ENCODE assay signal across 27 mouse cellular contexts in genomic region chr12:71563219-71563618, GRCm38 (mm10).
DNase-seq lines count a peak whose midpoint lies in the region; ATAC-seq and TF ChIP-seq lines count a peak whose summit lies in the region.
"Had no signal": no experiment of that assay in that cellular context is flagged by ENCODE, and none has a peak within 500 bp of the region (broad histone marks: within the 10 kb centered on the region; RNA-seq: fewer than 3 reads in every experiment).

No protein-coding gene starts in this region.

- H3K79me2 ChIP-seq in CH12.LX (replicated peaks; ENCODE audit: control insufficient read depth, extremely low read depth, insufficient read depth, poor library complexity, severe bottlenecking) = no peaks in the 10 kb centered on the region

- H3K36me3 ChIP-seq in hindbrain, embryonic 10.5 days = no peaks in the 10 kb centered on the region
- H3K36me3 ChIP-seq in hindbrain, embryonic 16.5 days (ENCODE audit: control insufficient read depth, insufficient read depth, low read length) = no peaks in the 10 kb centered on the region
- H3K36me3 ChIP-seq in liver, embryonic 11.5 days (ENCODE audit: control insufficient read depth, insufficient read depth, low read length) = no peaks in the 10 kb centered on the region
- H3K36me3 ChIP-seq in liver, embryonic 12.5 days = no peaks in the 10 kb centered on the region
- H3K36me3 ChIP-seq in CH12.LX (replicated peaks in 1 of 2; ENCODE audit: control insufficient read depth in 1 of 2, insufficient read depth in 1 of 2, low read length in 1 of 2) = no peaks in the 10 kb centered on the region
- H3K36me3 ChIP-seq: embryonic facial prominence, embryonic 13.5 days; G1E; heart, embryonic 15.5 days; limb, embryonic 15.5 days; liver, embryonic 15.5 days; lung, embryonic 15.5 days had no signal

- ATAC-seq in hindbrain, embryonic 16.5 days = no peak
- no peak for ATAC-seq in liver, embryonic 11.5 days (replicated peaks; ENCODE audit: low FRiP score)
- no peak for ATAC-seq in liver, embryonic 12.5 days
- peak; percentile 69 for ATAC-seq in Patski
- ATAC-seq: forebrain, embryonic 14.5 days; intestine, postnatal 0 days; midbrain, embryonic 16.5 days had no signal

- peak in 1 of 2 experiments; percentile 8; a peak in 1 of 4 replicates for TF ChIP-seq CTCF in CH12.LX (conservative IDR thresholded peaks at IDR 0.05 in 1 of 2, IDR thresholded peaks at IDR 0.05 in 1 of 2; ENCODE audit: low read depth in 2 of 2, low read length in 2 of 2)
- no peak for TF ChIP-seq CTCF in Patski (IDR thresholded peaks at IDR 0.05)

- 87% methylated on average over 4 of the region's 4 CpGs for WGBS in hindbrain, embryonic 10.5 days
- 96% methylated on average over 4 of the region's 4 CpGs for WGBS in hindbrain, embryonic 16.5 days
- WGBS in liver, embryonic 11.5 days = 91% methylated on average over 4 of the region's 4 CpGs
- 66% methylated on average over 4 of the region's 4 CpGs for WGBS in liver, embryonic 12.5 days (ENCODE audit: insufficient replicate concordance)

- dilution Hi-C loops in CH12.LX (cut with MboI; ENCODE audit: extremely low pct_ligation_motif_present, extremely low pct_unique_long_range_greater_than_20kb, low sequenced_read_pairs) = no loop called here

- H3K4me2 ChIP-seq in hindbrain, embryonic 16.5 days (ENCODE audit: low read length) = no peak overlapping the region
- H3K4me2 ChIP-seq in liver, embryonic 11.5 days = no peak overlapping the region
- no peak overlapping the region for H3K4me2 ChIP-seq in liver, embryonic 12.5 days
- H3K4me2 ChIP-seq in CH12.LX (ENCODE audit: insufficient read depth, low read depth, poor library complexity, severe bottlenecking) = no peak overlapping the region
- H3K4me2 ChIP-seq: embryonic facial prominence, embryonic 13.5 days; heart, embryonic 15.5 days; limb, embryonic 15.5 days; liver, embryonic 15.5 days; lung, embryonic 15.5 days had no signal

- in situ Hi-C loops in CH12.LX (cut with MboI; ENCODE audit: low pct_ligation_motif_present, low pct_unique_long_range_greater_than_20kb, low sequenced_read_pairs) = no loop called here
- in situ Hi-C loops in Patski (cut with MboI; ENCODE audit: low pct_unique_long_range_greater_than_20kb) = no loop called here

- CTCF ChIA-PET in Patski (lab: Charles Lee) = interaction anchor here (1.0 to 1.1 kb wide), 2 partner anchors 200 to 251 kb away, joined by 3 read pairs; no protein-coding TSS in a partner anchor

- no peaks in the 10 kb centered on the region for H3K9me3 ChIP-seq in hindbrain, embryonic 10.5 days
- H3K9me3 ChIP-seq in hindbrain, embryonic 16.5 days (ENCODE audit: control insufficient read depth, low read length) = no peaks in the 10 kb centered on the region
- H3K9me3 ChIP-seq in liver, embryonic 11.5 days (ENCODE audit: control insufficient read depth, low read length) = no peaks in the 10 kb centered on the region
- H3K9me3 ChIP-seq in liver, embryonic 12.5 days (replicated peaks) = no peaks in the 10 kb centered on the region
- no peaks in the 10 kb centered on the region for H3K9me3 ChIP-seq in CH12.LX (replicated peaks; ENCODE audit: low read length)
- H3K9me3 ChIP-seq: embryonic facial prominence, embryonic 13.5 days; heart, embryonic 15.5 days; limb, embryonic 15.5 days; liver, embryonic 15.5 days; lung, embryonic 15.5 days had no signal

- H3K27me3 ChIP-seq in hindbrain, embryonic 10.5 days (ENCODE audit: insufficient read depth, poor library complexity, severe bottlenecking) = 0 out of 2 replicates have a peak, but pooled peaks cover 6% of the 10 kb centered on the region
- no peaks in the 10 kb centered on the region for H3K27me3 ChIP-seq in hindbrain, embryonic 16.5 days (replicated peaks; ENCODE audit: control insufficient read depth, insufficient read depth, low read length)
- no peaks in the 10 kb centered on the region for H3K27me3 ChIP-seq in liver, embryonic 11.5 days (replicated peaks; ENCODE audit: control insufficient read depth, insufficient read depth, low read length)
- H3K27me3 ChIP-seq in liver, embryonic 12.5 days (replicated peaks) = no peaks in the 10 kb centered on the region
- H3K27me3 ChIP-seq in CH12.LX (replicated peaks) (no peaks in the 10 kb centered on the region), Patski (no peaks in the 10 kb centered on the region)
- H3K27me3 ChIP-seq: heart, embryonic 15.5 days; limb, embryonic 15.5 days; liver, embryonic 15.5 days; lung, embryonic 15.5 days had no signal

- peak overlapping the region; percentile 31 for H3K27ac ChIP-seq in hindbrain, embryonic 10.5 days
- no peak overlapping the region for H3K27ac ChIP-seq in hindbrain, embryonic 16.5 days (ENCODE audit: low read depth, low read length)
- no peak overlapping the region for H3K27ac ChIP-seq in liver, embryonic 11.5 days (ENCODE audit: low read depth, low read length)
- no peak overlapping the region for H3K27ac ChIP-seq in liver, embryonic 12.5 days
- H3K27ac ChIP-seq in CH12.LX (ENCODE audit: insufficient read depth, low read depth) = no peak overlapping the region
- H3K27ac ChIP-seq: embryonic facial prominence, embryonic 13.5 days; heart, embryonic 15.5 days; limb, embryonic 15.5 days; liver, embryonic 15.5 days; lung, embryonic 15.5 days had no signal

- peaks cover 13% of the 10 kb centered on the region; the same call in 1 of the 2 replicates for H3K4me1 ChIP-seq in hindbrain, embryonic 10.5 days (replicated peaks)
- H3K4me1 ChIP-seq in hindbrain, embryonic 16.5 days (ENCODE audit: control insufficient read depth, insufficient read depth, low read depth, low read length) = peaks cover 3% of the 10 kb centered on the region; the same call in 1 of the 2 replicates
- H3K4me1 ChIP-seq in liver, embryonic 11.5 days (replicated peaks; ENCODE audit: control insufficient read depth, insufficient read depth, low read length) = no peaks in the 10 kb centered on the region
- H3K4me1 ChIP-seq in liver, embryonic 12.5 days = no peaks in the 10 kb centered on the region
- peaks cover 0 to 4% of the 10 kb centered on the region in 2 experiments; a peak in 2 of 4 replicates for H3K4me1 ChIP-seq in CH12.LX (ENCODE audit: control insufficient read depth in 1 of 2, insufficient read depth in 2 of 2)
- H3K4me1 ChIP-seq: heart, embryonic 15.5 days; limb, embryonic 15.5 days; liver, embryonic 15.5 days; lung, embryonic 15.5 days had no signal

- H3K4me3 ChIP-seq in hindbrain, embryonic 10.5 days = no peak overlapping the region
- no peak overlapping the region for H3K4me3 ChIP-seq in hindbrain, embryonic 16.5 days (ENCODE audit: low read length)
- H3K4me3 ChIP-seq in liver, embryonic 11.5 days (ENCODE audit: low read depth, low read length) = no peak overlapping the region
- no peak overlapping the region for H3K4me3 ChIP-seq in liver, embryonic 12.5 days
- H3K4me3 ChIP-seq in CH12.LX (replicated peaks in 1 of 3; ENCODE audit: low read depth in 2 of 3, low read length in 2 of 3, poor library complexity in 1 of 3) = no peak overlapping the region
- H3K4me3 ChIP-seq: embryonic facial prominence, embryonic 13.5 days; heart, embryonic 15.5 days; limb, embryonic 15.5 days; liver, embryonic 15.5 days; lung, embryonic 15.5 days had no signal

- DNase-seq in hindbrain, embryonic 10.5 days (ENCODE audit: low spot score) = no peak
- DNase-seq in liver, embryonic 11.5 days (ENCODE audit: low spot score) = peak; percentile 19
- DNase-seq in CH12.LX (ENCODE audit: extremely low read depth) (no peak), Patski (ENCODE audit: low read depth, low spot score) (no peak)
- no peak for DNase-seq in ovary, postnatal 36 days (ENCODE audit: low spot score)
- DNase-seq in lung, postnatal 4 days = no peak
- DNase-seq: adrenal gland, postnatal 14 days; cerebellum, adult 11 months; cerebellum, adult 9-11 months; embryo, embryonic 11 days; kidney, postnatal 25 days; left cerebral cortex, postnatal 4 days; lung, postnatal 36 days; right cerebral cortex, adult 18-20 months; spleen, adult 18-20 months; thymus, postnatal 14 days had no signal

- TF ChIP-seq EP300 in CH12.LX (IDR thresholded peaks at IDR 0.05; ENCODE audit: low read length) = no peak

- TF ChIP-seq RAD21 in CH12.LX (IDR thresholded peaks at IDR 0.05; ENCODE audit: low read depth, low read length) = no peak; the same call in 1 of the 2 replicates

- no peak for TF ChIP-seq POLR2A in CH12.LX (IDR thresholded peaks at IDR 0.05; ENCODE audit: low read depth, low read length)

- POLR2A ChIA-PET in Patski (lab: Charles Lee) = interaction anchor here (1.0 kb wide), 1 partner anchor 16 kb away, joined by 3 read pairs; no protein-coding TSS in a partner anchor

- H3K9ac ChIP-seq in hindbrain, embryonic 16.5 days (ENCODE audit: low read depth, low read length) = no peak overlapping the region
- no peak overlapping the region for H3K9ac ChIP-seq in liver, embryonic 11.5 days (ENCODE audit: low read depth, low read length)
- no peak overlapping the region for H3K9ac ChIP-seq in liver, embryonic 12.5 days
- H3K9ac ChIP-seq in CH12.LX (ENCODE audit: insufficient read depth, low read depth) = no peak overlapping the region
- H3K9ac ChIP-seq: embryonic facial prominence, embryonic 13.5 days; heart, embryonic 15.5 days; limb, embryonic 15.5 days; liver, embryonic 15.5 days; lung, embryonic 15.5 days had no signal

TF ChIP-seq in CH12.LX, 34 proteins besides CTCF, POLR2A, EP300 and RAD21:
- TF ChIP-seq IRF4 (IDR thresholded peaks at IDR 0.05; ENCODE audit: low read depth, low read length) (no peak), RCOR1 (conservative IDR thresholded peaks at IDR 0.05; ENCODE audit: low read depth, low read length) (no peak), SMC3 (IDR thresholded peaks at IDR 0.05; ENCODE audit: low read depth, low read length) (peak; percentile 10; the same call in 1 of the 2 replicates), MAZ (IDR thresholded peaks at IDR 0.05; ENCODE audit: low read depth, low read length) (no peak)
